Mouse (Mus musculus) CH12F3 (cell line): ENCODE measurements around the gene Gclc.
"Not testable (repeated sequence)": the region's sequence is repeated elsewhere in the genome, so short reads cannot be mapped to it uniquely, and the experiment has no call there.

Source experiments
- in situ Hi-C: fragments of 300-500 bp; cut with MboI; formaldehyde crosslinking; loops from 2 replicates; pipeline ENCODE4 v1.14.3; 2020; ENCODE audit warnings: low sequenced_read_pairs

Gene Gclc

GRCm38 (mm10) chr9:77744798-77745197 is 9.5 kb upstream of the Gclc start:
- in situ Hi-C loops = no loop called here

DNA sequence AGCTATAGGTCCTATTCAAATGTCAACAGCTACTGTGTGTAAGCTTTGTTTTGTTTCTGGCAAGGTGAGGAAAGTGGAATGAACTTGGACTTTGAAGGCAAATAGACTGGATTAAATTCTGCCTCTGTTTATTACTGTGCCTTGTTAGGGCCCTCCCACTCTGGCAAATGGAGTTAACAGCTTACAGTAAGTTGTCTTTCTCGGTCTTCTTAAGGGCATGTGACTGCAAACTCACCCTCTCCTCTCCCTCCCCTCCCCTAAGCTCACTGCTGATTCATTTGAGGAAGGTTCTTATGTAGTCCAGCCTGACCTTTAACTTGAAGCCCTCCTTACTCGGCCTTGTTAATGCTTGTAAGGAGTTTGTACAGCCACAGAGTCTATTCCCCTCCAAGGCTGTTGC is 8.0 kb upstream of the Gclc start:
- in situ Hi-C loops = no loop called here

GRCm38 (mm10) chr9:77748292-77748691 is 6.0 kb upstream of the Gclc start:
- in situ Hi-C loops = not testable (repeated sequence)

GRCm38 (mm10) chr9:77750133-77751060 is 3.9 kb upstream of the Gclc start:
- in situ Hi-C loops = no loop called here

DNA sequence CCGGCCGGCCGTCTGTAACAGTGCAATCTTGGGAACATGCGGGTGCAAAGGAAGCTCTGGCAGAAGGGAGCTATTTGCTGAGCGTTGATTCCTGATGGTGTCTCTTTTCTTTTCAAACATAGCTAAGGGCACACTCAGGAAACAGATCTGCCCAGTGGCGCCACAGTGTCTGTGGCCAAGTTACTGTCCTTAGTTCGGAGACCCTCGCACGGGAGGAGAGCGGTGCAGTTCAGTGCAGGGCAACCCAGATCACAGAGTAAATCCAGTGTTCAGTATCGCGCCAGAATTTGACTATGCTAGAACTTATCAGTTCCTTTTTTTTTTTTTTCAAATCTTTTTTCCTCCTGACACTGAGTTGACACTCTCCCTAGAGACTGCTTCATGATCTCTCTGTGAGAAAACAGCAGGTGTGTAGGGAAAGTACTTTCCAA is 3.2 kb upstream of the Gclc start:
- in situ Hi-C loops = no loop called here

- in situ Hi-C loops = no loop called here
Measured at GRCm38 (mm10) chr9:77754728-77755402, 530 bp downstream of the Gclc start.

DNA sequence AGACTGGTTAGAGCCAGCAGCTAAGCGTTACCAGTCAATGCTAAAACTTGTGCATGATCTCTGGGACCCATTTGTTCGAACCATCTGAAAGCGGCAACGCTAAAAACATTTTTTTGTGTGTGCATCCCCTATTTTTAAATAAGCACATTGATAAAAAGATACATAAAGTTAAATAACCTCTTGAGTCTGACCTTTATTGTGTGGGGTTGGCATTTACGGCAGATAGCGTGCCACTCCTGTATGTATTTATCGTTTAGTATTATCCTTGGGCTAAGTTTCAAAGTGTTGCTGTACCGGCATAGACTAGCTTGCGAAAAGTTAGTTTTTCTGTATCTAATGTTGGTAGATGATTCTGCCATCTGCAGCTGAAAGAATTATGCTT is 1.1 kb downstream of the Gclc start:
- in situ Hi-C loops = no loop called here

- in situ Hi-C loops = no loop called here
Measured at GRCm38 (mm10) chr9:77756076-77756475, 1.7 kb downstream of the Gclc start.

- in situ Hi-C loops = no loop called here
Measured at GRCm38 (mm10) chr9:77757331-77757730, 3.0 kb downstream of the Gclc start.

- in situ Hi-C loops = no loop called here
Measured at GRCm38 (mm10) chr9:77758481-77758880, 4.1 kb downstream of the Gclc start.

DNA sequence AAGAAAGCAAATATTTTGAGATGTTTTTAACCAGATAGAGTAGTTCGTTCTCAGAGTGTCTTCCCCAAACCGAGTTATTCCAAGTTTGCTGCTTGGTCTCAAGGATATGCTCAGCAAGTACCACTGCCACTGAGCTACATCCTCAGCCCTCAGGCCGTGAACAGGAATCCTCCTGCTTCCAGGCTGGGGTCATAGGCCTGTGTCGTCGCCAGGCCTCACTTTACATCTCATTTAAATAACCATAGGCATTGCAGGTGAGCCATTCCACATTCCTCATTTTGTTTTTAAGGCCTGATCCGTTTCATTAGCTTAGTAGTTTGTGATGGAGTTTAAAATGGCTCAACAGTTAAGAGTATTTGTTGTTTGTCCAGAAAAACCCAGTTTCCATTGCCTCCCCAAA is 4.8 kb downstream of the Gclc start:
- in situ Hi-C loops = no loop called here

GRCm38 (mm10) chr9:77759756-77760155 is 5.4 kb downstream of the Gclc start:
- in situ Hi-C loops = no loop called here

DNA sequence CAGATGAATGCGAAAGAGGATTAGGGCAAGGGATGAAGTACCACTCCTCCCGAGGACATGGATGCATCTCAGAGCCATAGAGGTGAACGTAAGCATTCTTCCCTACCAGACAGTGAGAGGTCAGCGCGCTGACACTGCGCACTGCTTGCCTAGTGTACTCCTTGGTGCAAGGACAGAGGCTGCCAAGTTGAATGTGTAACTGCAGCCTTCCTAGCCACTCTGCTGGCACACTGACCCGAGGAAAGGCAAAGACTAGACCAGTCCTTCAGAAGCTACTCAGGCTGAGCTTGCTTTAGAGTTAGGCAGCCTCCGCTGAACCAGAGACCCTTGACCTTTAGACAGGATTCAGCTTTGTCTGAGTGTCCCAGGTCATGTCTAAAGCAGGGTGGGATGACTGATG is 11.9 kb downstream of the Gclc start:
- in situ Hi-C loops = no loop called here

DNA sequence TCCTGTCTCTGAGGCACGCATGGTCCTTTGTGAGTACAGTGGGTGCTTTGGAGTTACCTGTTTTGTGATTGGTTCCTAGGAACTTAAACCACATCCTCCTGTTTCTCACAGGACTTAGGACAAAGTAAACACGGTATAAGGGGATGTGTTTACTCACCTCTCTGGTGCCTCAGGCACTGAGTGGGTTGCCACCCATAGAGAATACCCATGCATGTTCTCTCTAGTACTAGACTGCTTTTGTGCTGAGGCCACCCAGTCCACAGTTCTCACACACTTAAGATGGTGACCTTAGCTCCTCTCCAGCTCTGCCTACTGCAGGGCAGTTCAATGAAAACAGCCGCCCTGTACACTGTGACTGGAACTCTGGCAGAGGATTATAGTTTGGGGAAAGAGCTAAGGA is 12.4 kb downstream of the Gclc start:
- in situ Hi-C loops = no loop called here

DNA sequence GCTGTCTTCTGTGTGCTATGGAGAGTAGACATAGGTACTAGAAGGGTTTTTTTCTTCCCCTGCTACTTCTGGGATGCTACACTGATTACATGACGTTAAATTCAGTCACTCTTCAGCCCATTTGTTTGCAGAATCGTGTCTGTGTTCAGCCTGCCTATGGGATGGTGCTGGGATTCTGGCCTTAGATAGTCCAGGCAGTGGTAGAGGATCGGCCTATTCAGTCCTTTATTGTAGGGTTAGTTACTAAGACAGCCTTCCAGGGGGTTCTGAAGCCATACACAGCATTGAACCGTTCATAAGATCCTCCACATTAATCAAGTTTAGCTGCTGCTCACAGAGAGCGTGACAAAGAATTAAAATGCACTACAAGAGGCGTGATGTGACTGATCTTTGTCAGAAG is 16.6 kb downstream of the Gclc start:
- in situ Hi-C loops = no loop called here

DNA sequence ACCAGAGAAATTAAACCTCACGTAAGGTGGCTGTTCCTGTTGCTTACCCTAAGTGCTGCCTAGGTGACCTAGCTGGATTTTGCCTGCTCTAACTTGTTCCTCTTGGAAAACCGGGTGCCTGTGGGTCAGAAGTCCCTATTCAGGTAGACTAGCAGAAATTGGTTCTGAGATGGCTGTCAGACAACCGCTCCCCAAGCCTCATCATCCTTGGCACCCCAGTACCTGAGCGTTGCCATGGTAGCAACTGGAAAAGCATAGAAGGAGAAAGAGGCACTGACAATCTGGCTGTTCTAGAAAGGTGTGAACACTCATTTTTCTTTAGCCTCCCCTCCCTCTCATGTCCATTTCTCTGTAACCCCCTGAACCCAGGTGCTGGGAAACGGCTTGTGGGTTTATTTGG is 17.0 kb downstream of the Gclc start:
- in situ Hi-C loops = no loop called here

GRCm38 (mm10) chr9:77771765-77772383 is 17.5 kb downstream of the Gclc start:
- in situ Hi-C loops = no loop called here

DNA sequence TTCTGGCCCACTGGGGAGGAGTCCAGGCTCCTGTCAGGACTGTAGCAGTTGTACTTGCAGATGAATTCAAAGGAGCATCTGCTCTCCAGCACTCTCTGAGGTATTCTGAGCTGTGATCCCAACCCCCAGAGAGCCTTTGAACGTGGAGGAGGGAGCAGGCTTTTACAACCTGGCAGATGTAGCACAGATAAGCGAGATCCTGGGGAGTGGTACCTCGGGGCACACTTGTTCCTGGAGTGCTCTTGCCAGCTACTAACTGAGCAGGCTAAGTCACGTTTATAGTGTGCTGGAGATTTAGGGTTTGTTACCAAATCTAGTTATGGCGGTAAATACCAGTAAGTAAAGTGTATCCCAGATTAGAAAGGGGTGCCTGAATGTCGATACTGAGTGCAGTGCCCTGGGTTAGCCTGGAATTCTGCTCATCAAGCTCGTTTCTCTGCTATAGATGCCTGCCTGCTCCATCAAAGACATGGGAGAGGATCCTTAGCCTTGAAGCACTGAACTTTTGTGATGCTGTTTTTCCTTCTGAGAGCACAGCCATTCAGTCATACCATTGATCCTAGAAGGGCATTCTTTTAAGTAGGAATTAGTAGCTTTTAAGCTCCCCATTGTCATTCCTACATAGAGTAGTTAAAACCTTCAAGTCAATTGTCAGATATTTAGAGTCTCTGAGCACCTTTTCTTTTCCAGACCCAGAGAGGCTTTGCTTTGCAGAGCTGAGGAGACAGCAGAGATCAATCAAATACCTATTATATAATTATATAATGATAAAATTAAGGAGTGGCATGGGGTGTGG is 22.6 kb downstream of the Gclc start:
- in situ Hi-C loops = no loop called here

- in situ Hi-C loops = no loop called here
Measured at GRCm38 (mm10) chr9:77777622-77778021, 23.3 kb downstream of the Gclc start.

DNA sequence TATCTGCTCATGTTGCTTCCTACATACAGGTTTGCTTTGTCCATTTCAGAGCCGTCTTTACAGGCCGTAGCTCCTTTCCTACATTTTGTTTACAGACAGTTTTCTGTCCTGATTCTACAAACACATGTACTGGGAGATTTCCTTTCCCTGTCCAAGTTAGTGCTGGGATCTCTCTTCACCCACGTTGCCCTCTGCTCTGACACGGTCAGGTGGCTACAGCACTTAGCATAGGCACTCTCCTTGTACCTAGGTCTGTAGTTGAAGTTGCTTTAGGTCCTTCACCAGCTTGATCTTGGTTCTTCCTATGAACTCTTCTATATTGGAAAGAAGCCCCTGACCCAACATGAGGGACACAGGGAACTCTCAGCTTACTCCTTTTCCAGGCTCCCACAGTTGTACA is 25.4 kb downstream of the Gclc start:
- in situ Hi-C loops = no loop called here
